Mouse (Mus musculus): ENCODE results near the gene Ppp1r36. TPM values are rescaled to one million over a fixed set of nuclear protein-coding genes. Genes with fewer than 3 reads are reported as not detected.

The Ppp1r36 gene
- polyA plus RNA-seq, 1 experiment from 2014 or later = 4.3 TPM

DNA sequence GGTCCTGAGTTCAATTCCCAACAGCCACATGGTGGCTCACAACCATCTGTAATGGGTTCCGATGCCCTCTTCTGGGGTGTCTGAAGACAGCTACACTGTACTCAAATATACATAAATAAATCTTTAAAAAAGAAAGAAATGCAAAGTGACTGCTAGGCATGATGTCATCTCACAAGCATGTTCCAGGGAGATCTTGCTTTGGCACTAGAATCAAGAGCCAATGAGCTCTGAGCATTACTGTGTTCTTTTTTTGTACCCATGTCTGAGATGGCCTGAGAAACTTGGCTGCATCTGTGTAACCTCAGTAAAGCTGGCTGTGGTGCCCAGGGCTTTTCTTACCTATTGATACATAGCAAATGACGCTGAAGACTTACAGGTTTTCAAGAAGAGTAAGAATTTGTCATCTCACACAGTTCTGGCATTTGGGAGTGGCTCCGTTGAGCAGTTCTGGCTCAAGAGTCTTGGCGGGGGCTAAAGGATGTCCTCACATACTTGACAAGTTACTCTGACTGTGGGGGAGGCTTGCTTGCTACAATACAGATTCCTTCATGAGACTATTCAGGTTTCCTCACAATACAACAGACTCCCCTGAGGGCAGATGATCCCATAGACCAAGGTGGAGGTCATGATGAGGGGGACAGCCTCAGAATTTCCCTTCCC, 62.6 kb downstream of the Ppp1r36 start:
- H3K27ac ChIP-seq (ENCODE audit: low read length) = no peak overlapping the region
- H3K27me3 ChIP-seq (ENCODE audit: insufficient read depth, low read length) = no peaks in the 10 kb centered on the region
- H3K4me3 ChIP-seq (ENCODE audit: low read length) = no peak overlapping the region
- H3K4me2 ChIP-seq (replicated peaks; ENCODE audit: low read depth, low read length) = no peak overlapping the region
- WGBS = 77% methylated on average over 4 of the region's 4 CpGs
- no peaks in the 10 kb centered on the region for H3K9me3 ChIP-seq (ENCODE audit: low read length)
- no peak for ATAC-seq (ENCODE audit: low FRiP score, low TSS enrichment)
- no peak overlapping the region for H3K9ac ChIP-seq (replicated peaks; ENCODE audit: low read length)
- H3K4me1 ChIP-seq (ENCODE audit: insufficient read depth, low read length) = peaks cover 10% of the 10 kb centered on the region
- H3K36me3 ChIP-seq (ENCODE audit: insufficient read depth, low read length) = no peaks in the 10 kb centered on the region

DNA sequence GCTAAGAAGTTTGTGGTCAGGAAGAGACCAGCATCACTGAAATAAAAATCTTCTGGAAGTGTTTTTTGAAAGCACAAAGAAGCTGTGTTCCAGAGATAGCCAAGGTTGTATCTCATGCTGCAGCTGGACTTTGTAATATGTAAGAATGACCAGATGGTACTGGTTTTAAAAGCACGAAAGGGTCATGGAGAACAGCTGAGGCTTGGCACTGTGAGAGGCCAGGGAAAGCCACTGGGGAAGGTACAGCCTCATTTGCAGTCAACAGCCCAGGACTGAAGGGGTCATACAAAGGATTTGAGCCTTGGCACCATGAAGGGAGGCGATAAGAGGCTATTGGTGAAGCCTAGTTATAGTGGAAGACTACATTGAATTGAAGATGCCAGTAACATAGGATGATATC, 65.1 kb downstream of the Ppp1r36 start:
- 80% methylated on average over 2 of the region's 2 CpGs for WGBS
- no peaks in the 10 kb centered on the region for H3K27me3 ChIP-seq (ENCODE audit: insufficient read depth, low read length)
- H3K4me1 ChIP-seq (ENCODE audit: insufficient read depth, low read length) = peaks cover 19% of the 10 kb centered on the region
- no peak for ATAC-seq (ENCODE audit: low FRiP score, low TSS enrichment)
- H3K4me3 ChIP-seq (ENCODE audit: low read length) = no peak overlapping the region
- no peaks in the 10 kb centered on the region for H3K36me3 ChIP-seq (ENCODE audit: insufficient read depth, low read length)
- no peak overlapping the region for H3K9ac ChIP-seq (replicated peaks; ENCODE audit: low read length)
- no peak overlapping the region for H3K27ac ChIP-seq (ENCODE audit: low read length)
- no peaks in the 10 kb centered on the region for H3K9me3 ChIP-seq (ENCODE audit: low read length)
- H3K4me2 ChIP-seq (replicated peaks; ENCODE audit: low read depth, low read length) = no peak overlapping the region

DNA sequence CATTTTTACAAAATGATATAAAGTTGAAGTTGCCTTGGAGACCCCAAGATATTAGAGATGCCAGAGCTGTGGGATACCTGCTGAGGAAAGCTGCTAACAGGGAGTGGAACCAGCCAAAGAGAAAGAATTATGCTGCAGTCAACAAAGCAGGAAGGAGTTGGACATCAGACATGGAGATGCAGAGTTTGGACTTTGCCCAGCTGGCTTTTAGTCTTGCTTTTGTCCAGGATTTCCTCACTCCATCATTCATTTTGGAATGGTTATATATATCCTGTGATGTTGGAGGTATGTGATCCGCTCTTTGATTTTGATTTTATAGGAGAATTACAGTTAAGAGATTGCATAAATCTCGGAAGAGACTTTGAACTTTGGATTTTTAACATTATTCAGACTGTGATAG, 65.6 kb downstream of the Ppp1r36 start:
- Histone ChIP-seq H3K27ac (ENCODE audit: low read length) (no peak overlapping the region), H3K36me3 (ENCODE audit: insufficient read depth, low read length) (no peaks in the 10 kb centered on the region), H3K4me2 (replicated peaks; ENCODE audit: low read depth, low read length) (no peak overlapping the region), H3K27me3 (ENCODE audit: insufficient read depth, low read length) (no peaks in the 10 kb centered on the region), H3K4me3 (ENCODE audit: low read length) (no peak overlapping the region), H3K9ac (replicated peaks; ENCODE audit: low read length) (no peak overlapping the region), H3K9me3 (ENCODE audit: low read length) (no peaks in the 10 kb centered on the region), H3K4me1 (ENCODE audit: insufficient read depth, low read length) (peaks cover 19% of the 10 kb centered on the region)
- ATAC-seq (ENCODE audit: low FRiP score, low TSS enrichment) = no peak
- WGBS = 81% methylated on average over 2 of the region's 2 CpGs

DNA sequence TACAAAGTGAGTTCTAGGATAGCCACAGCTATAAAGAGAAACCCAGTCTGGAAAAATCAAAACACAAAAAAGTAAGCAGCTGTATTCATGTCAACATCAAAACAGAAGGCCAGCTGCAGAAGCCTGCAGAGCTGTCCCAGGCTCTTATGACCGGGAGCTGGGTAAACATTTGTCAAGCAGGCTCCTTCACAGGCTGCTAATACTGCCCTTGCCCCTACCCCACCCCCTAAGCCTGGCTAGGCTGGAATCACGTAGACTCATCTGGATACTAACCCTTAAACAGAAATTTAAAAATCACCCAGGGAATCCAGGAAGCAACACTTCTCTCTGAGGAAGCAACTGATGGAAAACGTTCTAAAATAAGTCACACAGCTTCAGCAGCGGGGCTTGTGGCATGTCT, 67.5 kb downstream of the Ppp1r36 start:
- 0 out of 2 replicates have a peak, but pooled peaks have one; percentile 58 for ATAC-seq (ENCODE audit: low FRiP score, low TSS enrichment)
- Histone ChIP-seq H3K27ac (ENCODE audit: low read length) (peak overlapping the region; percentile 23; the same call in 1 of the 2 replicates), H3K4me1 (ENCODE audit: insufficient read depth, low read length) (peaks cover 14% of the 10 kb centered on the region), H3K9ac (replicated peaks; ENCODE audit: low read length) (no peak overlapping the region; the same call in 1 of the 2 replicates), H3K9me3 (ENCODE audit: low read length) (no peaks in the 10 kb centered on the region), H3K4me2 (replicated peaks; ENCODE audit: low read depth, low read length) (no peak overlapping the region), H3K27me3 (ENCODE audit: insufficient read depth, low read length) (no peaks in the 10 kb centered on the region), H3K4me3 (ENCODE audit: low read length) (no peak overlapping the region), H3K36me3 (ENCODE audit: insufficient read depth, low read length) (no peaks in the 10 kb centered on the region)
- WGBS = 15% methylated on average over 4 of the region's 4 CpGs

DNA sequence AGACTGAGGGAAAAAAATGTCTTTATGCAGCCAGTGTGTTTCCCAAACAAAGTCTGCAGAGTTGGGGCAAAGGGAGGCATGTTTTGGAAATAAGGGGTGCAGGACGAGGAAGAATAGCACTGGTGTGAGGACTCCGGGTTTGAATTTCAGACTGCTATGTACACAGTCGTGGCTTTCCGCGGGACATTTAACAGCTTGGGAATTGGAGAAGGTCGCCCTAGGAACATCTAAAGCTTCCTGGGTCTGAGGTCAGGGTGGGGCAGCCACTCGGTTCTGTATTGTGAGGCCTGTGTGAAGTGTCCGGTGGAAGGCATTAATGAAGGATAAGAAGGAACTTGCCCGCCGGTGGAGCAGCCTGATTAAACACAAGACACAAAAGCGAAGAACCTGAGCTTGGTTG, 68.0 kb downstream of the Ppp1r36 start:
- Histone ChIP-seq H3K9ac (replicated peaks; ENCODE audit: low read length) (no peak overlapping the region), H3K4me2 (replicated peaks; ENCODE audit: low read depth, low read length) (no peak overlapping the region), H3K27ac (ENCODE audit: low read length) (0 out of 2 replicates have a peak overlapping the region, but pooled peaks have one; percentile 23), H3K27me3 (ENCODE audit: insufficient read depth, low read length) (no peaks in the 10 kb centered on the region), H3K36me3 (ENCODE audit: insufficient read depth, low read length) (no peaks in the 10 kb centered on the region), H3K4me1 (ENCODE audit: insufficient read depth, low read length) (peaks cover 14% of the 10 kb centered on the region), H3K9me3 (ENCODE audit: low read length) (0 out of 2 replicates have a peak, but pooled peaks cover under 1% of the 10 kb centered on the region), H3K4me3 (ENCODE audit: low read length) (no peak overlapping the region)
- 21% methylated on average over 11 of the region's 11 CpGs for WGBS
- peak; percentile 59; the same call in 1 of the 2 replicates for ATAC-seq (ENCODE audit: low FRiP score, low TSS enrichment)

DNA sequence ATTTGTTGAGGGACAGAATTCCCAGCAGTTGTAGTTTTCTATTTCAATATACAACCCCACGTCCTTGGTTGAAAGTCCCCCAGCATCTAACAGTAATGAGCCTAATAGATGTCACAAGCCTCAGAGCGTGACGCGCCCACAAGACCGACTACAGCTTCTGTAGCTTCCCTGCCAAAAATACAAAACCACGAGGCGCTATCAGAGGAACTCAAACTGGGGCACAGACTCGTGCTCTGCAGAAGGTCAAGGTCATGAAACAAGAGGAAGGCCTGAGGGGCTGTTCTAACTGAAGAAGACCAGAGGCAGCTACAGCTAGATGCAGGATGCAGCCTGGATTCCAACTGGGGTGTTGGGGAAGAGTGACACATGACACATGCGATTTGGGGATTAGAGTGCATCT, 69.6 kb downstream of the Ppp1r36 start:
- peaks cover 14% of the 10 kb centered on the region for H3K4me1 ChIP-seq (ENCODE audit: insufficient read depth, low read length)
- no peak overlapping the region for H3K4me3 ChIP-seq (ENCODE audit: low read length)
- H3K27ac ChIP-seq (ENCODE audit: low read length) = no peak overlapping the region
- H3K9me3 ChIP-seq (ENCODE audit: low read length) = 0 out of 2 replicates have a peak, but pooled peaks cover 3% of the 10 kb centered on the region
- H3K27me3 ChIP-seq (ENCODE audit: insufficient read depth, low read length) = no peaks in the 10 kb centered on the region
- no peak overlapping the region for H3K9ac ChIP-seq (replicated peaks; ENCODE audit: low read length)
- no peak overlapping the region for H3K4me2 ChIP-seq (replicated peaks; ENCODE audit: low read depth, low read length)
- no peak for ATAC-seq (ENCODE audit: low FRiP score, low TSS enrichment)
- H3K36me3 ChIP-seq (ENCODE audit: insufficient read depth, low read length) = no peaks in the 10 kb centered on the region
- WGBS = 67% methylated on average over 9 of the region's 9 CpGs

Other genes with a start within 250 kb of the Ppp1r36 start
- gene Esr2, start 240.3 kb upstream of the Ppp1r36 start, polyA plus RNA-seq (2015; fragmentation: Nextera tagmentation; extraction: Ambion mirVana) = 0.51 and 0.63 TPM in 2 replicates
- gene Tex21, start 170.8 kb upstream of the Ppp1r36 start, polyA plus RNA-seq (2015; fragmentation: Nextera tagmentation; extraction: Ambion mirVana) = 0.10 TPM in 1 of 2 replicates, not detected in the other
- 119 and 127 TPM in 2 replicates for gene Mthfd1, start 162.2 kb upstream of the Ppp1r36 start, polyA plus RNA-seq (2015; fragmentation: Nextera tagmentation; extraction: Ambion mirVana)
- gene Akap5, start 92.6 kb upstream of the Ppp1r36 start, polyA plus RNA-seq (2015; fragmentation: Nextera tagmentation; extraction: Ambion mirVana) = 1.4 and 1.9 TPM in 2 replicates
- 14.0 and 15.2 TPM in 2 replicates for gene Zbtb25, start 47.9 kb upstream of the Ppp1r36 start, polyA plus RNA-seq (2015; fragmentation: Nextera tagmentation; extraction: Ambion mirVana)
- gene Zbtb1, start 47.3 kb upstream of the Ppp1r36 start, polyA plus RNA-seq (2015; fragmentation: Nextera tagmentation; extraction: Ambion mirVana) = 10.0 and 10.5 TPM in 2 replicates
- 11.0 and 12.5 TPM in 2 replicates for gene Hspa2, start 13.4 kb upstream of the Ppp1r36 start, polyA plus RNA-seq (2015; fragmentation: Nextera tagmentation; extraction: Ambion mirVana)
- gene Plekhg3, start 113.4 kb downstream of the Ppp1r36 start, polyA plus RNA-seq (2015; fragmentation: Nextera tagmentation; extraction: Ambion mirVana) = 23.0 and 24.8 TPM in 2 replicates